Mouse (Mus musculus): Measurements from ENCODE around the gene Numb.
A peak's percentile ranks its signal among the peaks of the same experiment; 100 is the strongest.
"Not testable (repeated sequence)": the region's sequence is repeated elsewhere in the genome, so short reads cannot be mapped to it uniquely, and the experiment has no call there.

Gene Numb

DNA sequence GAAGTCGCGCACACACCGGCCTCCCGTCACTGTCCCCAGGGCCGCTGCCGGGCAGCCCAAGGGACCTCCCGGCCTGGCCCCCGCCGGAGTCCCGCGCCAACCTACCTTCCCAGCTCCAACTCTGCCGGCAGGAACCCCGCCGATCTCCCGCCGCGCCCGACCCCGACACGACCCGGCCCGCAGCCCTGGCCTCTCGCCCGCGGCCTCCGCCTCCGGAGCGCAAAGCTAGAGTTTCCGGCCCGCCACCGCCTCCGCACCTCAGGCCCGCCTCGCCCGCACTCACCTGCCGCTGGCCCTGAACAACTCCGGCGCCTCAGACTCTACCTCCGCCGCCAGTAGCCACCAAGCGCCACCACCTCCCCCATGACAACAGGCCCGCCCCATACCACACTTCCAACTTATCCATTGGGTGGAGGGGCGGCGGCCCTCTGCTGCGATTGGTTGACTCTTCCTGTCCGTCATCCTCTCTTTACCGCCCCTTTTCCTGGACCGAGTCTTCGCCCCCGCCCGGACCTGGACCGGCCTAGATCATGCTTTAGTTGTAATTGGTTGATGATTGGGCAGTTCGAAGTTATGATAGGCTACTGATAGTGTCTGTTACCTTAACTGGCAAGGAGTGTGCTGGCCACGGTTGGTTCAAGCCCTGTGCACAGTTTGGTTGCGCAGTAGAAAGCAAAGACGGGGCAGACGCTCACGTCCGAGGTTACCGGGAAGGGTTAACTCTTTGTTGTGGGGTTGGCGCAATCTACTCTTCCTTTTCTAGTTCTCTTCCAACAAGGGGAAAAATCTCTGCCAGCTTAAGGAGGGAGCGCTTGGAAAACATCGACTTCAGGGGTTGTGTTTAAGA lies at the start of gene Numb:
Gene Numb, minus strand, starts transcription at position 400 of the 847 bp plus-strand sequence.
- peak; percentile 100 for DNase-seq (ENCODE audit: low spot score in 2 of 2)

DNA sequence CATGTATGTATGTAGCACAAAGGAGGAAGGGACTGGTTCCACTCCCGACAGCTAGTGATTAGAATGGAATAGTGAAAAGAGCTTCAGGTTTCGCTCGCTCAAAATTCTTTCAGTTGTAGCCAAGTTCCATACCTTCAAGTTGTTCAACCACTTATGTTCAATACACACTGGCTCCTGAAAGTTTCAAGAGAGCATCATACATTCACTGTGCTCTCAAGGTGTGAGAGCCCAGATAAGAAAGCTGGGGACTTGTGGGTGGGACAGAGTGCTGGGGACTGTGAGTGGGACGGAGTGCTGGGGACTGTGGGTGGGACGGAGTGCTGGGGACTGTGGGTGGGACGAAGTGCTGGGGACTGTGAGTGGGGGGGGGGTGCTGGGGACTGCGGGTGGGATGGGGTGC lies 43.5 kb upstream of the Numb start:
- no peak for DNase-seq (ENCODE audit: low spot score in 2 of 2)

DNA sequence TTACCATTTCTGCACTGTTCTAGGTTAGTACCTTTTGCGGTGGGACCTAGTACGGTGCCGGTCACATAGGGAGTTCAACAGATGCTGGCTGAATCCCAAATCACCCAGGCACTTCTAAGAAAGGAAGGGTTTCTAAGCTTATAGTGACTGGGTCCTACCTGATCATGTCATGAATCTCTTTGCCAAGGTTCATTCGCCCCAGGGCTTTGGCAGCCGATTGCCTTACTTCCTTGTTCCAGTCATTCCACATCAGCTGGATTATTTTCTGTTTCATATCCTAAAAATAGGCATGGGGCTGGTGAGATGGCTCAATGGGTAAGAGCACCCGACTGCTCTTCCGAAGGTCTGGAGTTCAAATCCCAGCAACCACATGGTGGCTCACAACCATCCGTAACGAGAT lies 36.5 kb upstream of the Numb start:
- no peak for DNase-seq (ENCODE audit: low spot score in 2 of 2)

DNA sequence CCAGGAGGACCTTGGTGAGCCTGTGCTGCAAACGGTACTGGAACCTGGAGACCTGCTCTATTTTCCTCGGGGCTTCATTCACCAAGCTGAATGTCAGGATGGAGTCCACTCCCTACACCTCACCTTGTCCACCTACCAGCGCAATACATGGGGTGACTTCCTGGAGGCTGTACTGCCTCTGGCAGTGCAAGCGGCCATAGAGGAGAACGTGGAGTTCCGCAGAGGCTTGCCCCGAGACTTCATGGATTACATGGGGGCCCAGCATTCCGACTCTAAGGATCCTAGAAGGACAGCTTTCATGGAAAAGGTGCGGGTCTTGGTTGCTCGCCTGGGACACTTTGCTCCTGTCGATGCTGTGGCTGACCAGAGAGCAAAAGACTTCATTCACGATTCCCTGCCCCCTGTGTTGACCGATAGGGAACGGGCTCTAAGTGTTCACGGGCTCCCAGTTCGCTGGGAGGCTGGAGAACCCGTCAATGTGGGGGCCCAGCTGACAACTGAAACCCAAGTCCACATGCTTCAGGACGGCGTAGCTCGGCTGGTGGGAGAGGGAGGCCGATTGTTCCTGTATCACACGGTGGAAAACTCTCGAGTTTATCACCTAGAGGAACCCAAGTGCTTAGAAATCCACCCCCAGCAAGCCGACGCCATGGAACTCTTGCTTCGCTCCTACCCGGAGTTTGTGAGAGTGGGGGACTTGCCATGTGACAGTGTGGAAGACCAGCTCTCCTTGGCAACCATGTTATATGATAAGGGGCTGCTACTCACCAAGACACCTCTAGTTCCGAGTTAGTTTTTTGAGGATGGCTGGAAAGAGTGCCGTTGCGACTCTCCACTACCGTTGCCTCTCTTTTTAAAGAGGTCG lies 30.2 kb upstream of the Numb start:
- no peak for DNase-seq (ENCODE audit: low spot score in 2 of 2)

DNA sequence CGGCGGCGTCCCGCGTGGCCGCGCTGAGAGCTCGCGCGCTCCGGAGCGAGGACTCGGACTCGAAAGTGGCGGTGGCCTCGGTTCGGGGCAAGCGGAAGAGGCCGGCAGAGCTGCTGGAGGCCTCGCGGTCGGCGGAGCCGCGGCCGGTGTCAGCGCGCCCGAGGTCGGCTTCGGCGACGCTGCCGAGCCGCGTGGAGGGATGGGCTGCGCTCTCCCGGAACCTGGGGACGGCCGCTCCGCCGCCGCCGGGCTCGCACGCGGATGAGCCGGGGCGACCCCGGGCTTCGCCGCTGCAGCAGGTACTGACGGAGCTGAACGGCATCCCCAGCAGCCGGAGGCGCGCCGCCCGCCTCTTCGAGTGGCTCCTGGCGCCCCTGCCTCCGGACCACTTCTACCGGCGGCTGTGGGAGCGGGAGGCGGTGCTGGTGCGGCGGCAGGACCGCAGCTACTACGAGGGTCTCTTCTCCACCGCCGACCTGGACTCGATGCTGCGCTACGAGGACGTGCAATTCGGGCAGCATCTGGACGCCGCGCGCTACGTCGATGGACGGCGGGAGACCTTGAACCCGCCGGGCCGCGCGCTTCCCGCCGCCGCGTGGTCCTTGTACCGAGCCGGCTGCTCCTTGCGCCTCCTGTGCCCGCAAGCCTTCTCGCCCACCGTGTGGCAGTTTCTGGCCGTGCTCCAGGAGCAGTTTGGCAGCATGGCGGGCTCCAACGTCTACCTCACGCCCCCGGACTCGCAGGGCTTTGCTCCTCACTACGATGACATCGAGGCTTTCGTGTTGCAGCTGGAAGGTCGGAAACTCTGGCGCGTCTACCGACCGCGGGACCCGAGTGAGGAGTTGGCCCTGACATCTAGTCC lies 29.3 kb upstream of the Numb start:
- peak in 1 of 2 experiments; percentile 21 for DNase-seq (ENCODE audit: low spot score in 2 of 2)

DNA sequence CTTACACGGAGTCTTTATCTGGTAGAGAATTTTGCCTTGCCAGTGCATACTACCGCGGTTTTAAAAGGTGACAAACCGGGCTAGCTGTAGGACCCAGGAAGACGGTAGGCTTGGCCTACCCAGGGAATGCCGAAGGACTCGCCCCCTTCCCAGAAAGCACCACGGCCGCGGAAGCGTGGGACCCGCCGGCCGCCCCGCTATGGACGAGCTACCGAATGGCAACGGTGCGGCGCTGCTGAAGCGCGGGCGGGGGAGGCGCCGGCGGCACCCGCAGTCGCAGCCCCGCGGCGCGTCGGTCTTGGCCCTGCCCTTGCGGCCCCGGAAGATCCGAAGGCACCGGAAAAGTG lies 28.7 kb upstream of the Numb start, which contains the start of gene Riox1:
Gene Riox1, plus strand, starts transcription at position 116 of the 347 bp plus-strand sequence.
- peak; percentile 85 for DNase-seq (ENCODE audit: low spot score in 2 of 2)

DNA sequence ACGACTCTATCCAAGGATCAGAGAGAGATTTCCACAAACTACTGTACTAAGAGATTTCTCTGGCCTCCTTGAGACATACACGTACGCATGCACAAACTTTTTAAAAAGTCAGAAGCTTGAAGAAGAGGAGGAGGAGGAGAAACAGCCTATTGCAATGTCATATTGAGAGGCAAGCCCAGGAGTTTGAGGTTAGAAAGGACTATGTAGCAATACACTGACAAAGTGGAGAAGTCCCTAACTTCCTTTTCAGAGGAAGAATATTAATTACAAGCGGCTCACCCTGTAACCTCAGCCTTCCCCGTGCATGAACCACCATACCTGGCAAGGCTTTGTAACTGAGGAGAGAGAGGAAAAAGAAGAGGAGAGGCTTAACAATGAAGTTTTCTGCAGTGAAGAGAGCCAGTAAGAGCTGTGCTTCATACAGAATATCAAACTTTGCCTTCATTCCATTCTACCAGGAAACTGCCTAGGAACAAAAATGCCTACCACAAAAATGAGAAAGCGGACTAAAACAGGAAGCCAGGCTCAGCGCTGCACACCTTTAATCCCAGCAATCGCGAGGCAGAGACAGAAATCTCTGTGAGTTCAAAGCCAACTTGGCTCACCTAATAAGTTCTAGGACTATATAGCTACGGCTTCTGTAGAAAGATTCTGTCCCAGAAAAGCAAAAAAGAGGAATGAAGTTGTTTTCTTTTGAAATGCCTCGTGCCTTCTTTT lies 28.2 kb upstream of the Numb start:
- DNase-seq (ENCODE audit: low spot score in 2 of 2) = no peak

DNA sequence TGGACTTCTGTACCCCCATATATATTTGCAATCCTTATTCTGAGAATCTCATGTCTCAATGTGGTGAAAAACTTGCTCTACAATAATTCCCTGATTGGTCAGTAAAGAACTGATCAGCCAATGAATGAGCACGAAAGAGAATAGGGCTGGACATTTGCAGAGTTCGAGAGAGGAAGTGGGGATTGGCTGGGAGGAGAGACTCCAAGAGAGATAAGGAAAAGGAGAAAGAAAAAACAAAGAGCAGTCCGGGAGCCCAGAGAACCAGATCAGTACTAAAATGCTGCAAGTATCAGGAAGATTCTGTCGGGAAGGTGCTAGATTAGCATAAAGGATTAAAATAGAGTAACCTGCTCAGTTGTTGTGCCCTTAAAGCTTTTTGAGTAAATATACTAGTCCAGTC lies 27.3 kb upstream of the Numb start:
- no peak for DNase-seq (ENCODE audit: low spot score in 2 of 2)

DNA sequence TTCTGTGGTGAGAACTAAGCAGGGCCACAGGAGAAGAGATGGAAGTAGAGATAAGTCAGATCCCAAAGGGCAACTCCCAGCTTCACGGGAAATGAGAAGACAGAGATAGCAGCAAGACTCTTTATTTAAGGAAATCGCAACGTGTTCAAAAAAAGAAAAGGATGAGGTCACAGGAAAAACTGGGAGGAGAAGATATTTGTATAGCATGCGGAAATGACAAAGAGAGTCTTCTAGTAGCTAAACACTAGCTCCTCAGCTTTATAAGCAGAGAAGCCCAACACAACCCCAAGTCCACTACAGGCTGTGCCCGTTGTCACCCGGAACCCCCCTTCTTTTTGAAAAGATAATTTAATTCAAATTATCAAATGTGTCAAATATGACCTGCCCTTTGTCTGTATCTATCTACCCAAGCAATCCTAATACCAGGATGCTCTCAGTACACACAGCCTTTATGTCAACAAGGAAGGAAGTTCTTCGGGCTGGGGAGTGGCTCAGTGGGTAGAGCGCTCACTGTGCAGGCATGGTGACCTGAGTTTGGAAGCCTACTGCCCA lies 25.6 kb upstream of the Numb start:
- DNase-seq (ENCODE audit: low spot score in 2 of 2) = peak; percentile 44 to 70

DNA sequence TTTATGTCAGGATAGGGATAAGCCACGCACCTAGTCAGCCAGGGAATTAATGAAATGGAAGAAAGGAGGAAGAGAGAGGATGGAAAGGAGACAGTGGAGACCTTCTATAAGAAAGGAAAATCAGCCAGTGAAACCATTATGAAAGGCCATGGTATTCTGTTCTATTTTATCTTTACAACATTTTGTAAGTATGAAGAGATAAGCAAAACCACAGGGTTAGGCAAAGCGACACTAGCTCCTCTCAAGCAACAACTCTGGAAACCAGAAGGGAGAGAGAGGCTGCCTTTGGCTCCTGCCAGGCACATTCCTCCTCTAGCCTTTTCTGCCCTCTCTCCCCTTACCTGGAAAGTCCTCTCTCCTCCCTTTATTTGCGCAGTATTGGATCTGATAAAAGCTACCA lies 20.2 kb upstream of the Numb start:
- no peak for DNase-seq (ENCODE audit: low spot score in 2 of 2)

DNA sequence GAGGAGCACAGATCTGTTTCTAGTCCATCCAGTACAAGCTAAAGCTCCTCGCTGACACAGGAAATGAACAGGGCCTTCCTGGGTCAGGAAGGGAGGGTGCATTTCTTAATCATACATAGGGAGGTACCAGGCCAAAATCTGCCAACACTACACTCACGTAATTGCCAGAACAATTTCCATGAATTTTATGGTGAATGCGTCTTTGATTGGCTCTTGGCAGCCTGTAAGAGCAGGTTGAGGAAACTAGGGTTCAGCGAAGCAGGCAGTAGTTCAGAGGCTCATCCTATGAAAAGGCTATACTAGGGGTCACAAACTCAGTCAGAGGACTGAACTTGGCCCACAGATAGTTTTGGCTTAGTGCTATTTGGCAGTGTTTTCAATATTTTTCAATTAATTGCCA lies 18.3 kb upstream of the Numb start:
- DNase-seq (ENCODE audit: low spot score in 2 of 2) = peak in 1 of 2 experiments; percentile 45

DNA sequence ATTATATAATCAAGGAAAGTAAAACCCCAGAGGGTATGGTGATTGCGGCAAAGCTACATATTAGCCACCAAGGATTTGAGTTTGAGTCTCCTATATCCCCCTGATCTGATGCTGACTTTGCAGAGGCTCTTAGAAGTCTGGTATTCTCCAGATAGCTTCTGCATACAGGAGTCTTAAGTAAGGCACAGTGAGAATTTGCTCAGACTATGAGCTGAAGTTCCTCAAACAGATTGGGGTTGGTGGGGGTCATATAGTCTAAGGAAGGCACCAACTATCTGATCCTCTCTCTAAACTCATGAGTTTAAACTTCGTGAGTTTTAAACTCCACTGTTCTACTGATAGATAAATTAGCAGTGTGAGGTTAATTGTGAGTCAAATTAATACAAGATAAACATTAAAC lies 17.6 kb upstream of the Numb start:
- DNase-seq (ENCODE audit: low spot score in 2 of 2) = no peak

DNA sequence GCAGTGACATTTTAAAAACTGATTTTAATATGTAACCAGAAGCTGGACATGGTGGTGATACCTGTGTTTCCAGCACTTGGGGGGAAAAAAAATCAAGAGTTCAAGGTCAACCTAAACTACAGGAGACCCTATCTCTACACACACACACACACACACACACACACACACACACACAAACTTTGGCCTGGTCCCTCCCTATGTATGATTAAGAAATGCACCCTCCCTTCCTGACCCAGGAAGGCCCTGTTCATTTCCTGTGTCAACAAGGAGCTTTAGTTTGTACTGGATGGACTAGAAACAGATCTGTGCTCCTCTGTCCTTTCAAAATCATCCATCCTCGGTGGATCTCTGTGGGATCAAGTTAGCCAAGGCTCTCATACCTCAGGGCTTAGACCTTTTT lies 16.9 kb upstream of the Numb start:
- not testable (repeated sequence) for DNase-seq (ENCODE audit: low spot score in 2 of 2)

DNA sequence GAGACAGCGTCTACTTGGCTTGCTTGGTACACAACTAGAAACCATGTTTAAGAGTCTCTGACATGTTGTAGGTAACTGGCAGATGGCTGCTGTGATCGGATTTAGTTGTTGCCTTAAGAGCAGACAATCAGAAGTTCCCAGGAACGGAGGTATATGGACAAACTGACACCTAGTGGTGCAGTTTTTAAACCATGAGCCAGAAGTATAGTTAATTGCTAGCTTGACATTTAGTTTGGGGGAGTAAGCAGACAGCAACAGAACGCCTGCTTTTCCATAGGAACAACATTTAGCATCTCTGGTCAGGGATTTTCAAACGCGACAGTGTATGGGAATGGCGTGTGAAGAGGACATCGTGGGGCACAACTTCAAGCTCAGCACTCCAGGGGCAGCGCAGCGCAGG lies 15.9 kb upstream of the Numb start:
- DNase-seq (ENCODE audit: low spot score in 2 of 2) = no peak

DNA sequence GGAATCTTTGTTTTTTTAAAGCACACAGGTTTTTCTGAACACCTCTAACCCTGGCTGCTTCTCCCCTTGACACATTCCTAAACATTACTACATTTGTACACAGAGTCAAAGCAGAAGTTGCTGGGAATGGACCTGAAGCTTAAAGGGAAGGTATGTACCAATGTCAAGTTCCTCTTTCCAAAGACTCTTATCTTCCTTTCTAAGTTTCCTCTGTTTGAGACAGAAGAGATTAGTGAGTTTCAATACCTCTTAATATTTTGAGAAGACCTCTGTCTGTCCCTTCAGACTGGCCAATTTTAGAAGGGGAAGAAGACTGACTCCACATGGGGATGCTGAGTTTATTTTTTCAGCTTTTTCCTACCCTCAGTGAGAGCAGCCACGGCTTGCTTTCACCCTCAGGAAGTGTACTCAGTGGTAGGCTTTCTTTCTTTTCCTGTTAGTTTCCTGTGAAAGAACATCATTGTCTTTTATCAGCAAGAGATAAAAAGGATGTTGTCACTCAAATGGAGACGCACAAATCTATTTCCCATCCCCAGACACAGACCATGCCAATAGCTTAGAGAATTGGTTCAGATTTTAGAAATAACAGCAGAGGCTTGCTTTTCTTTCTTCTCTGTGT lies 7.6 kb upstream of the Numb start:
- DNase-seq (ENCODE audit: low spot score in 2 of 2) = peak; percentile 14 to 43

DNA sequence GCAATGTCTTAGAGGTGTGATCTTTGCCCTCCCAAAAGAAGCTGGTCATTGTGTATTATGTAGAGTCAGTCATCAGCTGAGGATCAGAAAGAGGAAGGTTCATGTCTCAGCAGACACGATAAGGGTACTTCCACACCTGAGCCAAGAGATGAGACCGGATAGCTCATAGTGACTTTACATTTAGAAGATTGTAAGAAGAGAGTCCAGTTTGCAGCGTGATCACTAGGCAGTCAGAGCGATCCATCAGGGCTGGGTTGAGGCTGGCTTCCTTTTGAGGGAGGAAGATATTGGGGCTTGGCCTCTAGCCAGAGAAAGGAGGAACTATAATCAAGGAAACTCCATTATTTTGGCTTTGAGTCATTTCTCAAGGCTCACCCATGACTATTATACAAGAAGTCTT lies 6.0 kb upstream of the Numb start:
- DNase-seq (ENCODE audit: low spot score in 2 of 2) = peak; percentile 65 to 70

DNA sequence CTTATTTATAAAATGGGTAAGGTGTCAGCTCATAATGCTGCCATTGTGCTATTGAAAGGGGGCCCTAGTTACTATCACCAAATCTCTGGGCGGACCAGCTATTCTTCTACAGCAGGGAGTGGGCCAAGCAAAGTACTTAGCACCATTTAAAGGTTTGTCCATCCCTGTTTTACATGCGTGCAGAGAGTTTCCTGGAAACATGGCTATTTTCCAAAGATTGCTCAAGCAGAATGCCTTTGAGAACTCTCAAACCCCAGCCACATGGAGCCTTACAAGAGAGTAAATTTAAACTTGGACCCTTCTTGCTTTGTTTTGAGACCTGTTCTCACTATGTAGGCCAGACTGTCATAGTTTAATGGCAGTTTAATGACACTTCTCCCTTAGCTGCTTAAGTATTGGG lies 4.3 kb upstream of the Numb start:
- peak; percentile 22 to 27 for DNase-seq (ENCODE audit: low spot score in 2 of 2)

DNA sequence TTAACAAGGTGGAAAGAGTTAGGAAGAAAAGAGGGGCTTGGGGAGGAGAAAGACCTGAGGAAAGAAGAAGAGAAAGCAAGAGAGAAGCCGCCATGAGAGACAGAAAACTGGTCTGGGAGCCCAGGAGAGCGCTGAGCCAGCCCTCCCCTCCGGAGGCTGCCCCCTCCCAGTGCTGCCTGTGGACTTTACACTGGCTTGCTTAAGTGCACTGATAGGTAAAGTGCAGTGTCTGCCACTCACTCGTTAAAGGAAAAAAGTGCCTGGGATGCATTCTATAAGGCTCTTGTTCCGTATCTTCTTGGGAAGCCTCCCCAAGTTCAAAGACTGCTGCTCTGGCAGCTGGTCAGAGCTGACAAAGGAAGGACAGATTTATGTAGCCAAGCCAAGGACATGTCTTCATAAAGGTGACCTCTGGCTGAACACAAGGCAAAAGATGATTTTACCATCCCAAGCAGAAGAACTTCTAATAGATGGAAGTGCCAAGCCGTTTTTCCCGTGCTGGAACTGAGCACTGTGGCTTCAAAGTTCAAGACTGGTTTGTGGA lies 3.5 kb upstream of the Numb start:
- DNase-seq (ENCODE audit: low spot score in 2 of 2) = no peak

DNA sequence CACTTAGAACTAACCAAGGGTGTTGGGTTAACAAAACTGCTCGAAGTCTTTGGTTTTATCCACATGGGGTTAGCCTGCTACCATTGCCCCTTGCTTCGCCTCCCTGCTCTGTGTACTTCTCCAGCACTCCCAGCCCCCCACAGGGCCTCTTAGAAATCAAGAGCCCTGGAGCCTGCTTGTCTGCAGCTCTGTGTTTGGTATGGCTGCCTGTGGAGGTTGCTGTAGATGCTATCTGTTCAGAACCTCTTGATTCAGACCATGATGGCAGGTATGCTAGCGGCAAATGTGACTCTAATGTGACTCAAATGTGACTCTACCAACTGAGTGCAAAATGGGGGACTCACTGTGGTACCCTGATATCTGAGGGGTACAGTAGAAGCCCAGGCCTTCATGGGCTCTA lies 2.6 kb upstream of the Numb start:
- no peak for DNase-seq (ENCODE audit: low spot score in 2 of 2)

DNA sequence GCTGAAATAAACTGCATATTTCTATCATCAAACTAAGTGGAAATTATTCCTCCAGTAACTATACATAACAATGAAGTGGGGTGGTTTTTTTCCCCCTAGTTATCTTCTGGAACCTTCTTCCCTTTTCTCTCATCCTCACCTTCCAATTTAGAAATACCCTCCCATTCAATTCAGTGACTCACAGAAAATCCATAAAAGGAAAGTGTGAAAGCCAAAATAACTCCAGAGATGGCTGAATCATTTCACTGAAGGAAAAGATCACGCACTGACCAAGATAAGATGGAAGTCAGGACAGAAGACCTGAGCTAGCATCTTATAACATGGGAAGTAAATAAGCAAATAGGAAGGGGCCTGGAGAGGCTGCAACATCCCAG lies 1.7 kb upstream of the Numb start:
- DNase-seq (ENCODE audit: low spot score in 2 of 2) = no peak

All from heart, adult 9 months (tissue).